Mouse (Mus musculus) left cerebral cortex, adult 8-10 months (tissue): Measurements from ENCODE around the gene Lrrc3. TPM values are rescaled to one million over a fixed set of nuclear protein-coding genes. Genes with fewer than 3 reads are reported as not detected.

Experiments used
- DNase-seq, 2 experiments: peaks; one replicate each; pipeline ENCODE4 v3.0.0; 2022; ENCODE audit warnings: low spot score in 2 of 2
- total RNA-seq, 4 experiments: library from RNA; stranded (reverse); gene quantifications; 2 replicates each; pipeline ENCODE4 v1.2.4; 2022

Lrrc3 gene
- total RNA-seq, 4 experiments from 2014 or later: 9.3 to 10.8 (median 10.4) TPM

DNA sequence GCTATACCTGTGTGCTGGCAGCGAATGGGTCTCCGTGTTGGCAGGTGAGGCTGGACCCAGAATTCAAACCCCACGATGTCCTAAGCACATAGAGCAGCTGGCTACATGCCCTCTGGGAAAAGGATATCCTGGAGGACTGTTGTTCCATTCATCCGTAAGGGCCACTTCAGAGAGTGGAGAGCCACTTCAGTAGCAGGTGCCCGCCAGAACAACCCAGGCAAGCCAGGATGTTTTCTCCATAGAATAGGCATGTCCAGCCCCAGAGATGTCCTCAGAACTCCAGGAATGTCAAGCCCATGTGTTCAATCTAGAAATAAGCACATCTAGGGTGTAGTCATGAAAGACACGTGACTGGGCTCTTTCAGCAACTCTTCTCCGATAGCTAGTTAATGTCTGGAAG is 32.7 kb downstream of the Lrrc3 start:
- no peak for DNase-seq

DNA sequence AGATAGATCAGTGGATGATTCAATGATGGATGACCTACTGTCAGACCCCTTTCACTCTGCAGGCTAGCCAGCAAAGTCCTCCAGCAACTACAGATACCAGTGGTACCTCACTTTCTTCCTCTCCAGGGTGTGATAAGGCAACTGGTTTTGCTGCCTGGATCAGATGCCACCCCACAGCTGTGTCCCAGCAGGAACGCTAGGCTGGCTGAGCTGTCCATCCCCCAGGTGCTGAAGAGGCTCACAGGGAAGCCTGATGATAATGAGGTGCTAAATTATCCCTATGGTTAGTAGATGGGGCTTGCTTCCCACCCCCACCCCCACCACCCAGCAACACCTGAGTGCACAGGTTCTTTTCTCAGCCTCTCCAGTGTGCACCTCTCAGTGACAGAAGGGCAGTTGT is 34.8 kb downstream of the Lrrc3 start:
- DNase-seq: no peak

DNA sequence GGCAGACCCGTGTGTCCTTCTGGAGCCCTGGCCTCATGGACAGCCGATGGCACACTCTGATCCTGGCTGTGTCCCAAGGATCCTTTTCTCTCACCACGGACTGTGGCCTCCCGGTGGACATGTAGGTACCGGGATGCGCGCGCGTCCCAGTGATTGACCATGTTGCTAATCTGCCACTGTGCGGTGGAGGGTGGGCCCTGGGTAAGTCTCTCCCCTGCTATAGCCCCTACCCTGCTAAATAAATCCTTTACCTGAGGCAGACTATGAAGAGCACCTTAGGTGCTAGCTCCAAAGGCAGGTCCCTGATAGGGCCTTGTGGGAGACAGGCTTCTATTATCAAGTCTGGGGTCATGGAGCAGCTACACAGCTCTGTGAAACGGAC is 37.6 kb downstream of the Lrrc3 start:
- DNase-seq: no peak

DNA sequence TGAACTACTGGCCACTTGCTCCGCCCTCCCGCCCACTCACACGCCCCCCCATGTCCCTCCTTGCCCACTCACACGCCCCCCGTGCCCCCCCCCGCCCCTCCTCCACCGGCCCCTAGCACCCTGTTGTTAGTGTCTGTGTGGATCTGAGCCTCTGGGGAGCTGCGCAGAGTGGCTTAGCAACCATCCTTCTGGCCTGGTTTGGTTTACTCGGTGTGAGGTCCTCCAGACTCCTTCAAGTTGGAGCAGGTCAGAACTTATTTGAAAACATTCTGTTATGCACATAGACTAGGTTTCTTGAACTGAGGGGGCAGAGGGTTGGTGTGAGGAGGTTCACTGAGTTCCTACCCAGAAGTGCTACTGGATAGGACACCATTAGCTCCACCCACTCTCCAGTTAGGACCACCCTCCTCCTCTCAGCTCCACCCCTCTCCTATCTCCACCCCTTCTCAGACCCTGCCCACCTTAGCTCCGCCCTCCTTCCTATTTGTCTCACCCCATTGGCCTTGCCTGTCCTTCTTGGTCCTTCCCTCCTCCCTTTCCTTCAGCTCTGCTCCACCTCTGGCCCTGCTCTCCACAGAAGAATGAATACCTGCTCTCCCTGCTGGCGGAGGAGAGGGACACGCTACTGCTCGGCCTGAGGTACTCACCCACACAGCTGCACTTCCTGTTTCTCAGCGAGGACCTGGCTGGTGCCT is 38.1 kb downstream of the Lrrc3 start:
- no peak for DNase-seq

DNA sequence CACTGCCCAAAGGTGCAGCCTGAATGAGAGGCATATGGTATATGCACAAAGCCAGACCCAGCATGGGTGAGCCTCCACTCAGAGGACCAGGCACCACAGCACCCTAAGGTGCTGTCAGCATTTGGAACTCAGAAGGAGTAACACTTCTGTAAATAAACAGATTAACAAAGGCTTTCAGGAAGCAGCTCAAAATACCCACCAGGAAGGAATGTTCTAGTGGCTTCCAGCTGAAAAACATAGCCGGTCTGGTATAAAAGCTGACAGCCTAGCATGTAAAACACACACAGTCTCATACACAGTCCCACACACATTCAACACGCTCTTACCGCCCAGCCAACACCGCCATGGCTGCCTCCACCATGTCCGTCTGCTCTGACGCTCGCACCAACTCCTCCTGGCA is 40.7 kb downstream of the Lrrc3 start, which contains the start of gene Gm3285:
Gene Gm3285 (plus strand): TSS at position 301 of the 400 bp plus-strand sequence.
- DNase-seq: no peak

DNA sequence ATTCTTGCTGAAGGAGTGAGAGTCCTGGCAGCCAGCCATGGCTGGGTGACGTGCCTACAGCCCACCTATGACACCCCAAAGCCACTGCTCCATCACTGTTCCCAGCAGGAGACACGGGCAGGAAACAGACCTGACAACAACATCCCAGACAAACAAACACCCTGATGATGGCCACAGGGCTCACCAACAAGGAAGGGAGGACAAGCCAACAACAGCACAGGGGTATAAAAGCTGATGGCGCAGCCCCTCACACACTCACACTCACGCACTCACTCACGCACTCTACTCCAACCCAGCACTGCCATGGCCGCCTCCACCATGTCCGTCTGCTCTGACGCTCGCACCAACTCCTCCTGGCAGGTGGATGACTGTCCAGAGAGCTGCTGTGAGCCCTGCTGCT is 49.8 kb downstream of the Lrrc3 start, which contains the start of gene Gm10318:
Gene Gm10318 (plus strand): TSS at position 301 of the 400 bp plus-strand sequence.
- no peak for DNase-seq

Other genes with a start within 250 kb of the Lrrc3 start
- 1 to 10 TPM in 1 of 4 experiments, under 1 TPM in 3; 0.35 to 1.1 (median 0.74) TPM for gene Tspear, start 216.0 kb downstream of the Lrrc3 start, total RNA-seq
- gene Gm19402, start 211.8 kb downstream of the Lrrc3 start, total RNA-seq: not detected
- gene Gm9508, start 205.3 kb downstream of the Lrrc3 start, total RNA-seq: not detected
- gene Gm10272, start 195.9 kb downstream of the Lrrc3 start, total RNA-seq: not detected
- gene Gm10024, start 191.1 kb downstream of the Lrrc3 start, total RNA-seq: not detected
- not detected for gene Gm10142, start 186.7 kb downstream of the Lrrc3 start, total RNA-seq
- not detected for gene Krtap12-1, start 181.9 kb downstream of the Lrrc3 start, total RNA-seq
- not detected for gene Gm10100, start 176.1 kb downstream of the Lrrc3 start, total RNA-seq
- gene Gm18596, start 159.9 kb downstream of the Lrrc3 start, total RNA-seq: not detected
- gene Gm9736, start 151.2 kb downstream of the Lrrc3 start, total RNA-seq: not detected
- not detected for gene Gm3233, start 142.9 kb downstream of the Lrrc3 start, total RNA-seq
- gene Gm3238, start 131.2 kb downstream of the Lrrc3 start, total RNA-seq: not detected
- not detected for gene Gm7138, start 125.6 kb downstream of the Lrrc3 start, total RNA-seq
- not detected for gene Gm3250, start 120.0 kb downstream of the Lrrc3 start, total RNA-seq
- gene Gm7137, start 114.3 kb downstream of the Lrrc3 start, total RNA-seq: not detected
- gene Gm9639, start 107.5 kb downstream of the Lrrc3 start, total RNA-seq: not detected
- gene Gm19668, start 103.4 kb downstream of the Lrrc3 start, total RNA-seq: not detected
- gene Gm9507, start 90.7 kb downstream of the Lrrc3 start, total RNA-seq: not detected
- not detected for gene Gm2696, start 87.9 kb downstream of the Lrrc3 start, total RNA-seq
- not detected for gene Krtap10-4, start 75.4 kb downstream of the Lrrc3 start, total RNA-seq
- not detected for gene Krtap10-10, start 66.6 kb downstream of the Lrrc3 start, total RNA-seq
- not detected for gene Gm36176, start 55.7 kb downstream of the Lrrc3 start, total RNA-seq
- not detected for gene Gm10318, start 49.7 kb downstream of the Lrrc3 start, total RNA-seq
- not detected for gene Gm3285, start 40.6 kb downstream of the Lrrc3 start, total RNA-seq
- gene Trpm2, start 68.0 kb upstream of the Lrrc3 start, total RNA-seq: 10 to 100 TPM; 49.9 to 64.9 (median 51.2) TPM
- gene 1810043G02Rik, start 76.0 kb upstream of the Lrrc3 start, total RNA-seq: 10 to 100 TPM; 28.1 to 37.1 (median 34.4) TPM
- 100 to 1,000 TPM; 149 to 184 (median 161) TPM for gene Pfkl, start 107.5 kb upstream of the Lrrc3 start, total RNA-seq
- 1 to 10 TPM in 1 of 4 experiments, under 1 TPM in 1, not detected in 2; 0.77 to 1.4 TPM for gene Dnmt3l, start 139.4 kb upstream of the Lrrc3 start, total RNA-seq
- gene Aire, start 141.1 kb upstream of the Lrrc3 start, total RNA-seq: under 1 TPM in 3 of 4 experiments, not detected in 1; 0.23 to 0.97 (median 0.37) TPM
- 1 to 10 TPM; 2.5 to 4.1 (median 3.7) TPM for gene Icosl, start 166.8 kb upstream of the Lrrc3 start, total RNA-seq